Mouse (Mus musculus): ENCODE data around the gene Tmem258.

Gene Tmem258

GRCm38 (mm10) chr19:10198286-10198685, 5.5 kb upstream of the Tmem258 start:
- ChIA-PET CTCF (interaction anchor here (0.5 to 4.8 kb wide), 51 partner anchors 9 to 1392 kb away, joined by 3 to 35 read pairs (median 4); partner anchors contain the start of genes Fads1 (in 4 of the 4), Myrf (in 2 of the 4) and Fads2 (in 1 of the 4)), POLR2A (interaction anchor here (0.6 to 5.6 kb wide), 28 partner anchors 9 to 304 kb away, joined by 3 to 38 read pairs (median 5); partner anchors contain the start of genes Fads1 (in 3 of the 4) and Fads2 (in 2 of the 4))

GRCm38 (mm10) chr19:10198723-10199122, 5.1 kb upstream of the Tmem258 start:
- ChIA-PET CTCF (interaction anchor here (0.5 to 4.8 kb wide), 56 partner anchors 9 to 1393 kb away, joined by 3 to 35 read pairs (median 3); partner anchors contain the start of genes Fads1 (in 4 of the 4), Myrf (in 2 of the 4) and Fads2 (in 1 of the 4)), POLR2A (interaction anchor here (0.9 to 5.6 kb wide), 27 partner anchors 10 to 304 kb away, joined by 3 to 38 read pairs (median 5); partner anchors contain the start of genes Fads1 (in 3 of the 4) and Fads2 (in 2 of the 4))

DNA sequence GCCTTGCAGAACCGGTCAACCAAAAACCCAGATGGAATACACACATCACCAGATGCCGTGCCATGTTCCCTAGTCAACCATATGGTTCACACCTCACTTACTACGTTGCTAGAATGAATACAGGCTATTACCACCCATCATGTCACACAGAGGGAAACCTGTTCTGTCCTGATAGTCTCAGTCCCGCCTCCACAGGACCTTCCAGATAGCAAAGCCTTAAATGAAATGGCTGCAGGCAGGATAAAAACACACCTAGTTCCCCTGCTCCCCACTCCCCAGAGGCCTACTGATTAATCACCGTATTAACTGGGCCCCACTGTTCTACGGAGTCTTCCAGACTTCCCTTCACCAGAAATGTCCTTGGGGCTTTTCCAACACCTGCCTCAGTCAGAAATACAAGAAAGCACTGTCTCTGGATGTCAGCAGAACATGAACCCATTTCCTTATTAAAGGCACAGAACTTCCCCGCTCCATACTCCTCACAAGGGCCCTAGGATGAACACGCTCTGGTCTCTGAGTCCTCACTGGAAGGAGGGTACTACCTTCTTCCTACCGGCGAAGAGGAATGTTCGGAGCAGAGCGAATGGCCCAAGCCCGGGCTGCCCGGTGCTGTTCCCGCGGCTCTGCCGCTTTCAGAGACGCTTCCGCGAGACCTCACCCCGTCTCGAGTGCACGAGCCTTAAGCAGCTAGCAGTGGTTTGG, 517 bp upstream of the Tmem258 start:
- CTCF ChIA-PET: interaction anchor here in 2 of 4 experiments (0.7 to 2.2 kb wide), 6 partner anchors 14 to 210 kb away, joined by 3 to 14 read pairs (median 7); partner anchors contain the start of gene Fads1 (in 1 of the 2)
- POLR2A ChIA-PET: interaction anchor here in 3 of 4 experiments (0.7 to 6.0 kb wide), 17 partner anchors 12 to 254 kb away, joined by 3 to 60 read pairs (median 4); partner anchors contain the start of genes Lrrc10b (in 2 of the 3), Fads1 (in 1 of the 3), Fads2 (in 1 of the 3) and Myrf (in 1 of the 3)

- ChIA-PET CTCF (interaction anchor here in 3 of 4 experiments (0.6 to 2.2 kb wide), 11 partner anchors 12 to 215 kb away, joined by 3 to 14 read pairs (median 6); partner anchors contain the start of gene Fads1 (in 1 of the 3)), POLR2A (interaction anchor here (0.7 to 6.0 kb wide), 13 partner anchors 8 to 321 kb away, joined by 3 to 60 read pairs (median 4); partner anchors contain the start of genes Fads1 (in 1 of the 4), Lrrc10b (in 1 of the 4) and Sdhaf2 (in 1 of the 4))
Observed at GRCm38 (mm10) chr19:10204616-10205001, 795 bp downstream of the Tmem258 start.

GRCm38 (mm10) chr19:10205051-10205450, 1.2 kb downstream of the Tmem258 start:
- CTCF ChIA-PET: interaction anchor here (0.6 to 2.2 kb wide), 12 partner anchors 11 to 215 kb away, joined by 3 to 14 read pairs (median 5); partner anchors contain the start of gene Fads1 (in 1 of the 4)
- POLR2A ChIA-PET: interaction anchor here (0.7 to 6.0 kb wide), 11 partner anchors 8 to 321 kb away, joined by 3 to 60 read pairs (median 4); partner anchors contain the start of genes Fads1 (in 1 of the 4) and Sdhaf2 (in 1 of the 4)

DNA sequence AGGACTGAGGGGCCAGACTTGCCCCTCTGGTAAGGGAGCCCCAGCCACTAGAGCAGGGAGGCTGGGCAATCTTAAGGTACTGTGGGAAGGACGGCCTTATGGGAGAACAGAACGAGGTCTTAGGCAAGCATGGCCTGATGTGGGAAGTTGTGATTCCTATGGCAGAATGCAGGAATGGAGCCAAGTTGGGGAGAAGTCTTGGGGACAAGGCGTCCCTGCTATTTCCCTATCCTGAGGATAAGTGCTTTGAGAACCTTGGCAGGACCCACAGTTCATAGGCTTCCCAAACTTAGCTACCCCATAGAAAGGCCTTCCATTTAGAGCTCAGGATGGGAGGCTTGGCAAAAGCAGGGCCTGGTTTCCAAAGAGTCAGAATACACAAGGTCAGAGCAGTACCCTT, 5.0 kb downstream of the Tmem258 start:
- ChIA-PET CTCF (interaction anchor here in 3 of 4 experiments (0.6 to 1.6 kb wide), 4 partner anchors 7 to 170 kb away, joined by 3 to 9 read pairs (median 4); no protein-coding TSS in a partner anchor), POLR2A (no interaction called here)

GRCm38 (mm10) chr19:10210885-10211284, 7.1 kb downstream of the Tmem258 start:
- ChIA-PET POLR2A (interaction anchor here in 2 of 4 experiments (0.6 to 2.0 kb wide), 4 partner anchors 21 to 399 kb away, joined by 3 to 6 read pairs (median 4); no protein-coding TSS in a partner anchor), CTCF (interaction anchor here in 3 of 4 experiments (0.5 to 1.9 kb wide), 6 partner anchors 8 to 239 kb away, joined by 3 to 8 read pairs (median 4); no protein-coding TSS in a partner anchor)

DNA sequence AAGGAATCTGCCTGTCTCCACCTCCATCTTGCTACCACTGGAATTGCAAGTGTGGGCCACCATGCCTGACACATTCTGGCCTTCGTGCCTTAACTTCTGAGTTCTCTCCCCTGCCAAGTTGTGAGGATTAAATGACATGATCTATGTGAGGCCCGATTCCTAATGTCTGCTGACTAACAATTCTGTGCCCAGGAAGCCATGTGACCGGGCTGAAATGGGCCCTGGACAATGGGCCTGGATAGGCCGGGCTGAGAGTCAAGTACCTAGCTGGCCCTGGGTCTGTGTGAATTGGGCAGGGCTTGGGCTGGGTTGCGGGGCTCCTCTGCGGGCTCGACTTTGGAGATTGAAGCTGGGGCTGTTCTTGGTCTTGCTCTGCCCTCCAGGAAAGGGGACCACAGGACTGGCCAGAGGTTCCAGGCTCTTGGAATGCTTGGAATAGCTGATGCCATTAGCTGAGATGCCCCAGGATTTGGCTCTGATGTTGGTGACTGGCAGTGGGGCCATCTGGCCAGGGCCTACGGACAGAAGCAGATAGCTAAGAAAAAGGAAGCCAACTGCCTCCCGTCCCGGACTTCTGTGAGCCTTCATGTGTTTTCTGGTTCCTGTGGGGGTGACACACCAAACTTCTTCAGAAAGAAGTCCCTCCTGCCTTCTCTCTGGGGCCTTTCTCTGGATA, 10.1 kb downstream of the Tmem258 start:
- ChIA-PET POLR2A (interaction anchor here (0.5 to 9.1 kb wide), 14 partner anchors 8 to 1326 kb away, joined by 3 to 60 read pairs (median 4); partner anchors contain the start of genes Fen1 (in 2 of the 4), Tmem258 (in 2 of the 4), 1810009A15Rik (in 1 of the 4) and Gm49416 (in 1 of the 4)), CTCF (interaction anchor here in 3 of 4 experiments (0.7 to 3.0 kb wide), 6 partner anchors 15 to 221 kb away, joined by 3 to 13 read pairs (median 4); no protein-coding TSS in a partner anchor)

GRCm38 (mm10) chr19:10216101-10216500, 12.3 kb downstream of the Tmem258 start:
- CTCF ChIA-PET: interaction anchor here in 3 of 4 experiments (0.5 to 2.1 kb wide), 19 partner anchors 8 to 340 kb away, joined by 3 to 11 read pairs (median 3); partner anchors contain the start of genes Fads1 (in 2 of the 3), Cpsf7 (in 1 of the 3), Fen1 (in 1 of the 3) and Tmem258 (in 1 of the 3)
- POLR2A ChIA-PET: interaction anchor here (0.5 to 9.1 kb wide), 21 partner anchors 10 to 679 kb away, joined by 3 to 60 read pairs (median 5); partner anchors contain the start of genes Fads1 (in 2 of the 4), Fen1 (in 2 of the 4) and Tmem258 (in 2 of the 4)

- ChIA-PET CTCF (interaction anchor here (0.5 to 4.8 kb wide), 65 partner anchors 8 to 312 kb away, joined by 3 to 47 read pairs (median 4); partner anchors contain the start of genes Fads1 (in 2 of the 4), Fen1 (in 2 of the 4), Tmem258 (in 2 of the 4) and Lrrc10b (in 1 of the 4)), POLR2A (interaction anchor here (0.6 to 9.1 kb wide), 16 partner anchors 10 to 1172 kb away, joined by 3 to 60 read pairs (median 4); partner anchors contain the start of genes Tmem258 (in 2 of the 4), Fads1 (in 1 of the 4) and Fen1 (in 1 of the 4))
Observed at GRCm38 (mm10) chr19:10219108-10219507, 15.3 kb downstream of the Tmem258 start.

- ChIA-PET POLR2A (interaction anchor here (0.6 to 9.1 kb wide), 17 partner anchors 10 to 1173 kb away, joined by 3 to 60 read pairs (median 3); partner anchors contain the start of genes Tmem258 (in 2 of the 4), Fads1 (in 1 of the 4) and Fen1 (in 1 of the 4)), CTCF (interaction anchor here (0.5 to 4.8 kb wide), 64 partner anchors 8 to 312 kb away, joined by 3 to 47 read pairs (median 4); partner anchors contain the start of genes Fads1 (in 2 of the 4), Fen1 (in 2 of the 4), Tmem258 (in 2 of the 4) and Lrrc10b (in 1 of the 4))
Observed at GRCm38 (mm10) chr19:10219593-10219992, 15.8 kb downstream of the Tmem258 start.

DNA sequence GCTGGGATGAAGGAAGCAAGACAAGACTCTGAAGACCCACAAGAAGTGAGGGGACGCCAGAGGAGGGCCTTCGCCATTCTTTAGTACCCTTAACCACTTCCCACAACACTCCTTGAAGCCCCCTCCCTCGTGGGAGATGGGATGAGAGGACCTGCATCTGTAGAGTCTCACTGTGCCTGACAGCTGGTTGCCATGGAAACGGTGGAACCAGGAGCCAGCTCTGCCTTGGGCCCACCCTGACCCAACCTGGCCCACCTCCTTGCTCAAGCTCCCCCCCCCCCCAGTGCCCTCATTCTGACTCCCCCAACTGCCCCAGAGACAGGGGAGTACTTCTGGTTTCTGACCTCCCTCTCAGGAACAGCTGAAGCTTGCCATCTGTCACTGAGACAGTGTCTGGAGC, 17.8 kb downstream of the Tmem258 start:
- ChIA-PET POLR2A (interaction anchor here in 3 of 4 experiments (0.6 to 9.1 kb wide), 8 partner anchors 8 to 331 kb away, joined by 3 to 60 read pairs (median 4); partner anchors contain the start of genes Fen1 (in 1 of the 3) and Tmem258 (in 1 of the 3)), CTCF (interaction anchor here (0.6 to 4.8 kb wide), 10 partner anchors 12 to 322 kb away, joined by 3 to 47 read pairs (median 5); partner anchors contain the start of gene Incenp (in 1 of the 4))

GRCm38 (mm10) chr19:10222656-10223055, 18.8 kb downstream of the Tmem258 start:
- POLR2A ChIA-PET: interaction anchor here in 3 of 4 experiments (0.5 to 9.1 kb wide), 17 partner anchors 9 to 1149 kb away, joined by 3 to 60 read pairs (median 4); partner anchors contain the start of genes Fads1 (in 1 of the 3), Fen1 (in 1 of the 3) and Tmem258 (in 1 of the 3)
- CTCF ChIA-PET: interaction anchor here (0.6 to 4.8 kb wide), 21 partner anchors 9 to 324 kb away, joined by 3 to 47 read pairs (median 3); partner anchors contain the start of genes Fads1 (in 1 of the 4) and Incenp (in 1 of the 4)

DNA sequence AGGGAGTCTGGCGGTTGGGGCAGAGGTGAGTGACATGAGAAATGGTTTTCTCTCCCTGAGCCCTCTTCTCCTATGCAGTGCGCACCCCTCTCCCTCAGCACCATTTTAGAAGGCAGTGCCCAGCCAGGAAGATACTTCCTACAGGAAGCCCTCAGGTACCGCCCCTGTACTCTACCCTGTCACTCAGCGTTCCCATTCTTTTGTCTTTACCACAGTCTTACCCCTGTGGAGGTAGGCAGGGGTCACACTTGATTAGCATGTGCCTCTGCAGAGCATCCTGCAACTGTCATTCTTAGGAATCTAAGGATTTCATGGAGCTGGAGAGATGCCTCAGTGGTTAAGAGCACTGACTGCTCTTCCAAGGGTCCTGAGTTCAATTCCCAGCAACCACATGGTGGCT, 19.7 kb downstream of the Tmem258 start:
- ChIA-PET POLR2A (interaction anchor here in 2 of 4 experiments (0.7 to 1.8 kb wide), 6 partner anchors 10 to 46 kb away, joined by 3 to 7 read pairs (median 5); partner anchors contain the start of gene Fads1 (in 1 of the 2)), CTCF (interaction anchor here in 2 of 4 experiments (0.6 to 4.8 kb wide), 7 partner anchors 8 to 315 kb away, joined by 3 to 47 read pairs (median 4); partner anchors contain the start of gene Fads1 (in 1 of the 2))

GRCm38 (mm10) chr19:10224637-10225453, 21.0 kb downstream of the Tmem258 start:
- CTCF ChIA-PET: interaction anchor here (0.6 to 1.5 kb wide), 7 partner anchors 10 to 250 kb away, joined by 3 to 5 read pairs (median 3); partner anchors contain the start of genes Myrf (in 1 of the 4) and Tmem258 (in 1 of the 4)
- POLR2A ChIA-PET: interaction anchor here in 3 of 4 experiments (0.5 to 1.0 kb wide), 9 partner anchors 8 to 1776 kb away, joined by 3 to 7 read pairs (median 4); partner anchors contain the start of gene Fads1 (in 1 of the 3)
